Comparison of ENCODE assay signal across 10 mouse cellular contexts in genomic region chr5:111058401-111059139, GRCm38 (mm10).
DNase-seq lines count a peak whose midpoint lies in the region; ATAC-seq lines count a peak whose summit lies in the region.
"Had no signal": no experiment of that assay in that cellular context is flagged by ENCODE, and none has a peak within 500 bp of the region (broad histone marks: within the 10 kb centered on the region; RNA-seq: fewer than 3 reads in every experiment).

No protein-coding gene starts in this region.

- no peak for ATAC-seq in embryonic facial prominence, embryonic 13.5 days (ENCODE audit: insufficient number of reproducible peaks, insufficient read depth, low FRiP score, low TSS enrichment, low read depth)
- no peak for ATAC-seq in hindbrain, embryonic 12.5 days (ENCODE audit: low FRiP score)
- ATAC-seq in midbrain, embryonic 15.5 days (replicated peaks), result no peak
- no peak for ATAC-seq in kidney, embryonic 15.5 days (replicated peaks; ENCODE audit: low FRiP score)

- WGBS in embryonic facial prominence, embryonic 13.5 days, result 75% methylated on average over 22 of the region's 22 CpGs
- 78% methylated on average over 22 of the region's 22 CpGs for WGBS in embryonic facial prominence, embryonic 10.5 days
- 66% methylated on average over 22 of the region's 22 CpGs for WGBS in hindbrain, embryonic 12.5 days
- 59% methylated on average over 22 of the region's 22 CpGs for WGBS in midbrain, embryonic 15.5 days
- 59% methylated on average over 22 of the region's 22 CpGs for WGBS in kidney, embryonic 15.5 days

- no peaks in the 10 kb centered on the region for H3K9me3 ChIP-seq in embryonic facial prominence, embryonic 13.5 days
- H3K9me3 ChIP-seq in embryonic facial prominence, embryonic 10.5 days, result no peaks in the 10 kb centered on the region
- H3K9me3 ChIP-seq in hindbrain, embryonic 12.5 days (replicated peaks), result no peaks in the 10 kb centered on the region
- H3K9me3 ChIP-seq in midbrain, embryonic 15.5 days, result no peaks in the 10 kb centered on the region
- no peaks in the 10 kb centered on the region for H3K9me3 ChIP-seq in kidney, embryonic 15.5 days (replicated peaks)
- H3K9me3 ChIP-seq: embryonic facial prominence, embryonic 12.5 days; lung, embryonic 15.5 days had no signal

- H3K27me3 ChIP-seq in embryonic facial prominence, embryonic 13.5 days, result no peaks in the 10 kb centered on the region
- H3K27me3 ChIP-seq in embryonic facial prominence, embryonic 10.5 days (replicated peaks; ENCODE audit: low read depth, poor library complexity, severe bottlenecking), result no peaks in the 10 kb centered on the region
- no peaks in the 10 kb centered on the region for H3K27me3 ChIP-seq in hindbrain, embryonic 12.5 days
- no peaks in the 10 kb centered on the region for H3K27me3 ChIP-seq in midbrain, embryonic 15.5 days (replicated peaks)
- no peaks in the 10 kb centered on the region for H3K27me3 ChIP-seq in kidney, embryonic 15.5 days
- H3K27me3 ChIP-seq: embryonic facial prominence, embryonic 12.5 days; lung, embryonic 15.5 days had no signal

- H3K4me1 ChIP-seq in embryonic facial prominence, embryonic 13.5 days, result peaks cover 65% of the 10 kb centered on the region
- peaks cover 65% of the 10 kb centered on the region for H3K4me1 ChIP-seq in embryonic facial prominence, embryonic 10.5 days
- H3K4me1 ChIP-seq in hindbrain, embryonic 12.5 days, result peaks cover 58% of the 10 kb centered on the region
- peaks cover 52% of the 10 kb centered on the region for H3K4me1 ChIP-seq in midbrain, embryonic 15.5 days
- peaks cover 52% of the 10 kb centered on the region for H3K4me1 ChIP-seq in kidney, embryonic 15.5 days

- H3K27ac ChIP-seq in embryonic facial prominence, embryonic 13.5 days, result peak overlapping the region; percentile 44
- no peak overlapping the region for H3K27ac ChIP-seq in embryonic facial prominence, embryonic 10.5 days (replicated peaks)
- H3K27ac ChIP-seq in hindbrain, embryonic 12.5 days, result 0 out of 2 replicates have a peak overlapping the region, but pooled peaks have one; percentile 19
- H3K27ac ChIP-seq in midbrain, embryonic 15.5 days, result peak overlapping the region; percentile 38
- no peak overlapping the region for H3K27ac ChIP-seq in kidney, embryonic 15.5 days
- H3K27ac ChIP-seq: embryonic facial prominence, embryonic 12.5 days; lung, embryonic 15.5 days had no signal

- H3K36me3 ChIP-seq in embryonic facial prominence, embryonic 13.5 days, result no peaks in the 10 kb centered on the region
- no peaks in the 10 kb centered on the region for H3K36me3 ChIP-seq in embryonic facial prominence, embryonic 10.5 days (replicated peaks)
- H3K36me3 ChIP-seq in hindbrain, embryonic 12.5 days, result no peaks in the 10 kb centered on the region
- no peaks in the 10 kb centered on the region for H3K36me3 ChIP-seq in midbrain, embryonic 15.5 days (replicated peaks)
- no peaks in the 10 kb centered on the region for H3K36me3 ChIP-seq in kidney, embryonic 15.5 days
- H3K36me3 ChIP-seq: embryonic facial prominence, embryonic 12.5 days; lung, embryonic 15.5 days had no signal

- no peak overlapping the region for H3K4me2 ChIP-seq in embryonic facial prominence, embryonic 13.5 days
- no peak overlapping the region for H3K4me2 ChIP-seq in hindbrain, embryonic 12.5 days (replicated peaks)
- H3K4me2 ChIP-seq in midbrain, embryonic 15.5 days, result no peak overlapping the region
- no peak overlapping the region for H3K4me2 ChIP-seq in kidney, embryonic 15.5 days
- H3K4me2 ChIP-seq: embryonic facial prominence, embryonic 12.5 days; lung, embryonic 15.5 days had no signal

- no peak overlapping the region for H3K9ac ChIP-seq in embryonic facial prominence, embryonic 13.5 days
- H3K9ac ChIP-seq in hindbrain, embryonic 12.5 days, result no peak overlapping the region
- no peak overlapping the region for H3K9ac ChIP-seq in midbrain, embryonic 15.5 days
- no peak overlapping the region for H3K9ac ChIP-seq in kidney, embryonic 15.5 days
- H3K9ac ChIP-seq: embryonic facial prominence, embryonic 12.5 days; lung, embryonic 15.5 days had no signal

- no peak overlapping the region for H3K4me3 ChIP-seq in embryonic facial prominence, embryonic 13.5 days
- H3K4me3 ChIP-seq in embryonic facial prominence, embryonic 10.5 days, result no peak overlapping the region
- H3K4me3 ChIP-seq in hindbrain, embryonic 12.5 days, result no peak overlapping the region
- H3K4me3 ChIP-seq in midbrain, embryonic 15.5 days, result no peak overlapping the region
- H3K4me3 ChIP-seq in kidney, embryonic 15.5 days (replicated peaks), result no peak overlapping the region
- H3K4me3 ChIP-seq: embryonic facial prominence, embryonic 12.5 days; lung, embryonic 15.5 days had no signal

- no peak for DNase-seq in embryonic facial prominence, embryonic 10.5 days (ENCODE audit: low spot score)
- DNase-seq in cerebellum, adult 11-12 months, result peak; percentile 66
- DNase-seq in thymus, postnatal 25 days, result peak; percentile 41
- no peak for DNase-seq in gastrocnemius, adult 18-20 months (ENCODE audit: low spot score)

Comparison
In these comparisons a context has a peak if more than half of its experiments do, and no peak if none do; other contexts are left out.
1. H3K27ac ChIP-seq: peak in embryonic facial prominence, embryonic 13.5 days (single experiment), hindbrain, embryonic 12.5 days (single experiment) and midbrain, embryonic 15.5 days (single experiment); none in embryonic facial prominence, embryonic 10.5 days (single experiment) and kidney, embryonic 15.5 days (single experiment).
2. DNase-seq: peak in cerebellum, adult 11-12 months (single experiment) and thymus, postnatal 25 days (single experiment); none in embryonic facial prominence, embryonic 10.5 days (single experiment) and gastrocnemius, adult 18-20 months (single experiment).